Mouse (Mus musculus): Measurements from ENCODE around the gene Vegfa.

The Vegfa gene

GRCm38 (mm10) chr17:46051356-46051755 is 19.2 kb upstream of the Vegfa start:
- DNase-seq (ENCODE audit: low read depth, low spot score): peak; percentile 73

DNA sequence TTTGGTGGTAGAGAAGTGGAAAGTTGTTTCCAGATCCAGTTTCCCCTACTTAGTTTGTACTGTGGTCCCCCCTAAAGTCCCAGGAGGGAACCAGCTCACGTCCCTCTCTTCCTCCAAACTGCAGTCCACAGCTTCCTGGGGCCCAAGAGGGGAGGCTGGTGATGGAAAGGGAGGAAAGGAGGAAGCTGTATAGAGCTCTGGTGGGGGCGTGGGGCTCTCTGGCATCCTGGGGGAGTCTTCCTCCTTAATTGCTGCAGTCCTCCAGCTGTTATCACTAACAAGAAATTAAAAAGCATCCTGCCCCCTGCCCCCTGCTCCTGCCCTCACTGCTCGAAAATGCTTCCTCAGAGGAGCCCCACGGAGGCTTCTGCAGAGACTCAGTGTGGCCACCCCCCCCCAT is 17.4 kb upstream of the Vegfa start:
- no peak for DNase-seq (ENCODE audit: low read depth, low spot score)

DNA sequence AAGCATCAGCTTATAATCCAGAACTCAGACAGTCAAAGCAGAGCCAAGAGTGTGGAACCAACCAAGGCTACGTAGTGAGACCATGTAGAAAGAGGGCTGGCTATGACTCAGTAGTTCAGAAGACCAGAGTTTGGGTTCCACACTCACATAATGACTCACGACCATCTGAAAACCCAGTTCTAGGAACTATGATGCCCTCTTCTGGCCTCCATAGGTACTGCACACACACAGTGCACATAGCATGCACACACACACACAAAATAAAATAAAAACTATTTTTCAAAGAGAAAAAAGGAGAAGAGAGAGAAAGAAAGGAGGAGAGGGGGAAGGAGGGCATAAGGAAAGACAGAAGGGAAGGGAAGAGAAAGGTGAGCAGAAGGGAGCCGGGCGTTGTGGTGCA is 16.0 kb upstream of the Vegfa start:
- no peak for DNase-seq (ENCODE audit: low read depth, low spot score)

- DNase-seq (ENCODE audit: low read depth, low spot score): no peak
Measured at GRCm38 (mm10) chr17:46045742-46046141, 13.6 kb upstream of the Vegfa start.

DNA sequence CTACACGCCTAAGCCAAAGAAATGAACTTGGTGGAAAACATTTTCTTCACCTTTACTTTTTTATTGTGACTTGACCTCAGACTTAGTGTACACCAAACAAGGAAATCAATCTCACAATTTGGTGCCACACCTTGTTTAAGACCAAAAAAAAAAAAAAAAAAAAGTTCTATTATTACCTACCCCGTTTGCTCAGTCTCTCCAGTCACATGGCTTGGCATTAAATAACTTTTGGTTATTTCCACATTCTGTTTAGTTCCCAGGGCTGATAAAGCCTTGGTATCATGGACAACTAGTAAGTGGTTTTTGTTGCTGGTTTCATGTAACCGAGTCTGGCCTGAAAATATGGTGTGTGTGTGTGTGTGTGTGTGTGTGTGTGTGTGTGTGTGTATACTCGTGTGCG is 12.8 kb upstream of the Vegfa start:
- no peak for DNase-seq (ENCODE audit: low read depth, low spot score)

DNA sequence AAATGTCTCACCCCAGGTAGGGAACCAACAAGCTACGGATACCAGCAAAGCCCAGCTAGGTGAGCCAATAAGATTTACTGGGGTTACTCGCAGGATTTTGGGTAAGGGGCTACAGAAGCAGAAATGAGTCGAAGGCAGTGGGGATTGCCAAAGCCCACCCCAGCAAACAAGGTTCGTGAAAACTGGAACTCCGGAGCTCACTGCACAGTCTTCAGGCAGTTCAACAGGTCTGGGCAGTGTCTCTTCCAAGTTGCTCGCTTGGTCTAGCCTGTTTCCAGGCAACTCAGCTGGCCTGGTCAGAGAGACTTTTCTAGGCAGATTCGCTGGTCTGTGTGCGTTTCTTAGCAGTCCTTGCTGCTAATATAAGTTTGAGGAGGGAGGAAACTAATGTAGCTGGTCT is 10.0 kb upstream of the Vegfa start:
- no peak for DNase-seq (ENCODE audit: low read depth, low spot score)

DNA sequence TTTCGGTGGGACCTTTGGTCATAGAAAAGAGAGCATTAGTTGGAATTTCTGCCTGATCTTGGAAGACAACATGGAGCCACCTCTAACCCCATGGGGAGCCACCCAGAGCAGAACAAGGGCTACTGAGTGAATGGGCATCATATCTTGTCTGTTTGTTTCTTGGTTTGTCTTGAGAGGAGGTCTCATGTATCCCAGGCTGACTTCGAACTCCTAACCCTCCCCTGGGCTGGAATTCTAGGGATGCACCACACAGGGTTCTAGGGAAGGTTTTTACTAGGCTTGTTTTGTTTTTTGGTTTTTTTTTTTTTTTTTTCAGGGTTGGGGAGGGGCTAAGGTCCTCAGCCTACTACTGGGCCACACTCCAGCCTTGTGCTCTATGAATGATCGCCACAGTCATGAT is 9.5 kb upstream of the Vegfa start:
- DNase-seq (ENCODE audit: low read depth, low spot score): no peak

GRCm38 (mm10) chr17:46041223-46041622 is 9.1 kb upstream of the Vegfa start:
- no peak for DNase-seq (ENCODE audit: low read depth, low spot score)

GRCm38 (mm10) chr17:46040561-46040960 is 8.4 kb upstream of the Vegfa start:
- no peak for DNase-seq (ENCODE audit: low read depth, low spot score)

DNA sequence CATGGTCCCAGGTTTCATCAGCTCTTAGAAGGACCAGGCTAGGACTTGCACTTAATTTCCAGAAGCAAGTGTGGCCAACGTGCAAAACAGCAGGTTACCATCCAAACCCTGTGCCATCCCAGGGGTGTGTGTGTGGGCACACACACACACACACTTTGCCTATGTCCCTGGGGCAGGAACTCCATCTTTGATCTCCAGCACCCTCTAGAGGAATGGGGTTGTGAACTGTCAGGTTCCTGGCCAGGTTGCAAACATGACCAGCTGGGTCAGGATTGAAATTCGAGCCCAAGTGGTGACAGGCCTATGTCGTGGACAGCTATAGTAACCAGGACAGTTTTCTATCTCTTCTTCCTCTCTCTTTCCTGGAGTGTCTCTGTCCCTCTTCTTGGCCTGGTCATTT is 6.7 kb upstream of the Vegfa start:
- no peak for DNase-seq (ENCODE audit: low read depth, low spot score)

GRCm38 (mm10) chr17:46036400-46036799 is 4.2 kb upstream of the Vegfa start:
- no peak for DNase-seq (ENCODE audit: low read depth, low spot score)

DNA sequence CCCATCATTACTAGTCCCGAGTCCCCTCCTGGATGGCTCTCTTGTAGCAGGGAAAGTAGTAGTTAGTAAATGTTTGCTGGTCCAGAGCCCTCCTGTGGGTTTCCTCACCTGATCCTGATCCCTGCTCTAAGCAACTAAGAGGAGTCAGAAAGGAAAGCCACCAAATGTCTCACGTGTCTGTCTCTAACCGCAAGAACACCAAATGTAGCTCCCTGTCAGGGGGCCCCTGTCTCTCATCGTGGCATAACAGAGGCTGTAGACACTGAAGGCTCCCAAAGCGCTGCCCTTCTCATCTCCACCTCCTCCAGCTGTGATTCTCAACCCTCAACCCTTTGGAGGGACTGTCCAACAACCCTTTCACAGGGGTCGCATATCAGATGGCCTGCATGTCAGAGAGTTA is 1.9 kb upstream of the Vegfa start:
- no peak for DNase-seq (ENCODE audit: low read depth, low spot score)

DNA sequence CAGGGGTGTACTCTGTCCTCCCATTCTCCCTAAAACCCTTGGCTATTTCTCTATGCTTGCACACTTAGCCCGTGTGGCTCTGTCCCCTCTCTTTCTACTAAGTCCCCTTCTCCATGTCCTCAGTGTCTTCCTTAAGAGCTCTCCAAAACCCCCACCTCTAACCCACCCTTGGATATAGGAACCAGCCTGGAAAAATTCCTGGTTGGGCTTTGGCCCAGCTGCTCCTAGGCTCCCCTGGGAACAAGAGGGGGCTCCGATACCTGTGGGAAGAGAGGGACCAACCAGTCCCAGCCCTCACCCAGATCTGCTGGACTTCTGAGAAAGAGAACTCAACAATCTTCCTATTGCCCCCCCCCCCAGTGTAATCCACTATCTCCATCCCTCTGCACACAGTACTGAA is 1.4 kb upstream of the Vegfa start:
- no peak for DNase-seq (ENCODE audit: low read depth, low spot score)

GRCm38 (mm10) chr17:46033122-46033521 is 953 bp upstream of the Vegfa start:
- no peak for DNase-seq (ENCODE audit: low read depth, low spot score)

DNA sequence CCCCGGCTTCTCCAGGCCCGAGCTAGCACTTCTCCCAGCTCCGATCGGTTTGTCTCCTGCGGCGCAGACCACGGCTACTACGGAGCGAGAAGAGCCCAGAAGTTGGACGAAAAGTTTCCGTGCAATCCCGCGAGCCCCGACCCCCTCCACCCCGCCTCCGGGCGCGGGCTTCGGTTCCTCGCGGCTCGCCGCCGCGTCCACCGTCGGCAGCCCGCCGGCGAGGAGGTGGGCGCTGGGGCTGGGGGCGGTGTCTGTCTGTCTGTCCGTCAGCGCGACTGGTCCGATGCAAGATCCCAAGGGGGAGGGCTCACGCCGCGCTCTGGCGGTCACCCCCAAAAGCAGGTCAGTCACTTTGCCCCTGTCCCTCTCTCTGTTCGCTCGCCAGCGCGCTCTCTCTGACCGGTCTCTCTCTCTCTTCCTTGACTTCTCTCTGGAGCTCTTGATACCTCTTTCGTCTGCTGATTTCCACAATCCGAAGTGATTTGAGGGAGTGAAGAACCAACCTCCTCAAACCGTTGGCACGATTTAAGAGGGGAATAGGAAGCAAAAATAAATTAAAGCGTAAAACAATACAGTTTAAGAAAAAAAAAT is 453 bp downstream of the Vegfa start:
- DNase-seq (ENCODE audit: low read depth, low spot score): peak; percentile 58

- peak; percentile 79 for DNase-seq (ENCODE audit: low read depth, low spot score)
Measured at GRCm38 (mm10) chr17:46030731-46031620, 1.2 kb downstream of the Vegfa start.

GRCm38 (mm10) chr17:46030323-46030730 is 1.8 kb downstream of the Vegfa start:
- DNase-seq (ENCODE audit: low read depth, low spot score): peak; percentile 72

DNA sequence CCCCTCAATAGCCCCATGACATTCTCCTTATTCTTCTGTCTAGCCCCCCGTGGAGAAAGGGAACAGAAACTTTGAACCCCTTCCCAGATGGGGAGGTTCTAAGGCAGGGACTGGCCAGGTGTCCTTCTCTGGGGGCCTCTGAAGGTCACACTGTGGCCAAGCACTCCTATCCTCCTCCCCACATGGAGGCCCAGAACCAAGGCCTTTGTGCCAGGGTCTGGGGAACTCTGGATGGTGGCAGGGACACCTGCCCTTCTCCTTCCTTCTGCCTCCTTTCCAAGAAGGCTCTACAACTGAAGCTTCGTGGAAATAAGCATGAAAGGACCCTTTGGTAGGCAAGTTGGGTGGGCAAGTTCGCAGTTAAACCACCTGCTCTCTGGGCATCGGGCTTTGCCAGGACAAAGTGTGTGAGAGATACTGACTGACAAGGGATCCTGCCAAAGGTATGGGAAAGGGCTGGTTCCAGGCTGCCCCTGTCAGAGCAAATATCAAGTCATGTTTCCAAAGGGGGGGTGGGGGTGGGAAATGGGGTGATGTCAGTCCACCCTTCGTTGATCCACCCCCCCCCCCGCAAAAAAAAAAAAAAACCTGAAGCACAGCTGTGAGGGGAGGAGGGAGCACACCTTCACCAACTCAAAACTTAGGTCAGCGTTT is 2.5 kb downstream of the Vegfa start:
- DNase-seq (ENCODE audit: low read depth, low spot score): no peak

GRCm38 (mm10) chr17:46029052-46029553 is 3.1 kb downstream of the Vegfa start:
- DNase-seq (ENCODE audit: low read depth, low spot score): no peak

GRCm38 (mm10) chr17:46028210-46029051 is 3.7 kb downstream of the Vegfa start:
- no peak for DNase-seq (ENCODE audit: low read depth, low spot score)

- peak; percentile 73 for DNase-seq (ENCODE audit: low read depth, low spot score)
Measured at GRCm38 (mm10) chr17:46027066-46027917, 4.9 kb downstream of the Vegfa start.

Data from brain, adult 2 months (tissue).